Mouse (Mus musculus) forebrain, embryonic 14.5 days (tissue): Measurements from ENCODE around the gene Myl12a. TPM values are rescaled to one million over a fixed set of nuclear protein-coding genes. Genes with fewer than 3 reads are reported as not detected.

Experiments used
- ATAC-seq: fragments of 200-750 bp; cut with Nextera tagmentation; 2 replicates; pipeline ENCODE4 v1.8.0; 2017; ENCODE audit warnings: mild to moderate bottlenecking, moderate library complexity
- DNase-seq: peaks from one replicate; pipeline ENCODE4 v3.0.0-alpha.2; 2015; ENCODE audit warnings: low spot score
- H3K27ac ChIP-seq: fragments of 300-500 bp; sonication (generic); 2 replicates; pipeline ENCODE4 v1.5.1; 2014; ENCODE audit warnings: low read depth, mild to moderate bottlenecking, control low read depth, low read length, moderate library complexity
- H3K27me3 ChIP-seq: fragments of 300-500 bp; sonication (generic); replicated peaks from 2 replicates; pipeline ENCODE4 v1.6.1; 2014; ENCODE audit warnings: low read length, control low read depth, mixed read lengths; ENCODE audit not compliant: control insufficient read depth, insufficient read depth
- H3K36me3 ChIP-seq: fragments of 300-500 bp; sonication (generic); 2 replicates; pipeline ENCODE4 v1.6.1; 2014; ENCODE audit warnings: low read length, control low read depth; ENCODE audit not compliant: control insufficient read depth, insufficient read depth
- H3K4me1 ChIP-seq: fragments of 300-500 bp; sonication (generic); 2 replicates; pipeline ENCODE4 v1.6.1; 2014; ENCODE audit warnings: antibody characterized with exemption, low read length, control low read depth; ENCODE audit not compliant: control insufficient read depth, insufficient read depth
- H3K4me2 ChIP-seq: fragments of 300-500 bp; sonication (generic); 2 replicates; pipeline ENCODE4 v1.6.1; 2014; ENCODE audit warnings: mild to moderate bottlenecking, control low read depth, low read length
- H3K4me3 ChIP-seq: fragments of 300-500 bp; sonication (generic); 2 replicates; pipeline ENCODE4 v1.5.1; 2014; ENCODE audit warnings: low read depth, low read length, control low read depth
- H3K9ac ChIP-seq: fragments of 300-500 bp; sonication (generic); 2 replicates; pipeline ENCODE4 v1.6.1; 2014; ENCODE audit warnings: mild to moderate bottlenecking, low read length, control low read depth, moderate library complexity
- H3K9me3 ChIP-seq: fragments of 300-500 bp; sonication (generic); replicated peaks from 2 replicates; pipeline ENCODE4 v1.6.1; 2016; ENCODE audit warnings: low read length, control low read depth, mixed read lengths; ENCODE audit not compliant: control insufficient read depth
- WGBS: fragments of 180-500 bp; shearing (Covaris S2); extraction: QIAGEN DNeasy Blood & Tissue Kit; methylation state at CpG from one replicate; pipeline ENCODE4 v1.1.7; 2014; 5-methylcytosine and 5-hydroxymethylcytosine counted together
- polyA plus RNA-seq: library from polyadenylated mRNA; unstranded; fragments of >200 nt; fragmentation: Nextera tagmentation; extraction: Ambion mirVana; gene quantifications from 2 replicates; pipeline ENCODE4 v1.2.1, GENCODE M21; 2014

Myl12a gene
- polyA plus RNA-seq, 1 experiment from 2014 or later: 158 TPM

DNA sequence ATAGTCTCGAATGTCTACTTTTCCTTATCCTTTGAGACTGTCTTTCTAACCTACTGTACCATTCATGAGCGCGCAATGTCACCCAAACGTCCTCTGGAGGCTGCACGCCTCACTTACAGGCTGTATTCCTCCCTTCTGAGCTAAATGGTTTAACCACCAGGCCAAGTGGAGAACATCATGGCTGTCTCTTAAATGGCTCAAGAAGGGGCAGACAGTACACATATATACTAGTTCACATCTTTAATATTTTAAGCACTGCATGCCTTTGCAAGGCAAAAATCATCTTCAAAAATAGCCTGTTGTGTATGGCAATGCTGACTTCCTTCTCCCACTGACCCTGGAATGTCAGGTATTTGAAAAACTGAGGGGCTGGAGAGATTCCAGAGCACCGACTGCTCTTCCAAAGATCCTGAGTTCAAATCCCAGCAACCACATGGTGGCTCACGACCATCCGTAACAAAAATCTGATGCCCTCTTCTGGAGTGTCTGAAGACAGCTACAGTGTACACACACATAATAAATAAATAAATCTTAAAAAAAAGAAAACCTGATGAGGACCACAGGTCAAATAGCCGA, 4.2 kb downstream of the Myl12a start:
- Histone ChIP-seq H3K9me3 (no peaks in the 10 kb centered on the region), H3K4me1 (0 out of 2 replicates have a peak, but pooled peaks cover 3% of the 10 kb centered on the region), H3K9ac (no peak overlapping the region), H3K27me3 (no peaks in the 10 kb centered on the region), H3K4me3 (no peak overlapping the region), H3K27ac (no peak overlapping the region), H3K4me2 (no peak overlapping the region), H3K36me3 (peaks cover 17% of the 10 kb centered on the region)
- no peak for ATAC-seq
- WGBS: 87% methylated on average over 9 of the region's 9 CpGs
- DNase-seq: no peak

DNA sequence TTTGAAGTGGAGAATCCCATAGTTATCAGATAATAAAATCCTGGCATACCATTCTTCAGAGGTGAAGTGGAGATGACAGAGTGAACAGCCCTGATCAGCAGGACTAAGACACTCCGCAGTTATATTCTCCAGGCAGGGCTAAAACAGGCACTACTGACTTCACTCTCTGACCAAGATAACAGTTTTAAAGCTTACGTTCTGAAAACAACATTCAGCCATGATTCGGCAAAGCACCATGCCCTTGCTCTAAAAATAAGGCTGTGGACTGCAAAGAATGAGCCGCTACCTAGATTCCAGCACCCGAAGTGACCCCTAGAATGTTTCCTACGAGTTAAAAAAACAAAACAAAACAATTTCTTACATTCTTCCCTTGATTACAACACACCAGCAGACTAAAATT, 4.8 kb downstream of the Myl12a start:
- H3K4me1 ChIP-seq: 0 out of 2 replicates have a peak, but pooled peaks cover 3% of the 10 kb centered on the region
- no peak overlapping the region for H3K9ac ChIP-seq
- H3K4me2 ChIP-seq: no peak overlapping the region
- H3K36me3 ChIP-seq: peaks cover 17% of the 10 kb centered on the region
- WGBS: 89% methylated on average over 6 of the region's 6 CpGs
- ATAC-seq (no peak), DNase-seq (no peak)
- H3K27me3 ChIP-seq: no peaks in the 10 kb centered on the region
- H3K9me3 ChIP-seq: no peaks in the 10 kb centered on the region
- no peak overlapping the region for H3K4me3 ChIP-seq
- no peak overlapping the region for H3K27ac ChIP-seq

- no peak overlapping the region for H3K9ac ChIP-seq
- peaks cover 17% of the 10 kb centered on the region for H3K36me3 ChIP-seq
- H3K27ac ChIP-seq: no peak overlapping the region
- ATAC-seq: no peak
- H3K9me3 ChIP-seq: no peaks in the 10 kb centered on the region
- no peak overlapping the region for H3K4me3 ChIP-seq
- H3K4me2 ChIP-seq: no peak overlapping the region
- no peaks in the 10 kb centered on the region for H3K27me3 ChIP-seq
- H3K4me1 ChIP-seq: peaks cover 5% of the 10 kb centered on the region; the same call in 1 of the 2 replicates
- no peak for DNase-seq
- 94% methylated on average over 6 of the region's 6 CpGs for WGBS
Measured at GRCm38 (mm10) chr17:70995551-70995950, 7.1 kb downstream of the Myl12a start.

DNA sequence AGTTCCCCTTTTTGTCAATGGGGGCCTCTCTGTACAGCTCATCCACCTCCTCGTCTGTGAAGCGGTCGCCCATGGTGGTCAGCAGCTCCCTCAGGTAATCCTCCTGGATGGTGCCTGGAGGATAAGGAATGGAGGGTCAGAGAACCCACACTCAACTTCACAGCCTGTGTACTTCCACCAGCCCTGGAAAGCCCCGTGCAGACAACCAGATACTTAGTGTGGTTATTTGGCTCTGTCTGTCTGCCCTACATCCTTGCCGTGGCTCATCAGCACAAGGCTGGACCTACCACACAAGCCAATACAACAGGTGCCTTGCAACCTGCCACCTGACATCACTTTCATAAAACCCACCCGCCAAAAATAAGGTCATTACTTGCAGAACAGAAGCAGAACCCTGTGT, 8.0 kb downstream of the Myl12a start:
- 83% methylated on average over 6 of the region's 6 CpGs for WGBS
- Histone ChIP-seq H3K4me2 (no peak overlapping the region), H3K9me3 (no peaks in the 10 kb centered on the region), H3K4me1 (peaks cover 5% of the 10 kb centered on the region; the same call in 1 of the 2 replicates), H3K27me3 (no peaks in the 10 kb centered on the region), H3K9ac (no peak overlapping the region), H3K36me3 (peaks cover 17% of the 10 kb centered on the region), H3K27ac (no peak overlapping the region), H3K4me3 (no peak overlapping the region)
- ATAC-seq (no peak), DNase-seq (no peak)

DNA sequence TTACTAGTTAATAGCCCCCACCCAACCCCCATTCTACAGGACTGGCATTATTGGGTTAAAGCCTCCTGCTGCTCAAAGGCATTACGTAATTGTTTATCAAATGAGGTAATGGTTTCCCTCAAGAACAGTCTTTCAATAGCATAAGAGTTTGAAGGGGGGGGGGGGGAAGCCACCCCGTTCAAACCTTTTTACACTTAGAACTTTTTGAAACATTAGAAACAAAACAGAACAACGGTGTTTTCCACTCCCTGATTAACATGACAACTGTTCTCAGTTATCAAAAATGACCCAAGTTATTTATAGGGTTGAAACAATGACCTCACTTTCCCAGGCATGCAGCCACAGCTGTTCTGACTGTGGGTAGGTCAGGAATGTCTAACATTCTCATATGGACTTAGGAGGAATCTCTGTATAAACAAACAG, 9.3 kb downstream of the Myl12a start:
- no peaks in the 10 kb centered on the region for H3K27me3 ChIP-seq
- DNase-seq (peak; percentile 70), ATAC-seq (no peak; the same call in 1 of the 2 replicates)
- no peak overlapping the region for H3K27ac ChIP-seq
- no peaks in the 10 kb centered on the region for H3K9me3 ChIP-seq
- H3K36me3 ChIP-seq: peaks cover 19% of the 10 kb centered on the region
- peaks cover 14% of the 10 kb centered on the region; the same call in 1 of the 2 replicates for H3K4me1 ChIP-seq
- 4% methylated on average over 3 of the region's 3 CpGs for WGBS
- H3K9ac ChIP-seq: no peak overlapping the region
- no peak overlapping the region for H3K4me2 ChIP-seq
- H3K4me3 ChIP-seq: no peak overlapping the region

- ATAC-seq: no peak
- H3K36me3 ChIP-seq: peaks cover 21% of the 10 kb centered on the region
- H3K4me2 ChIP-seq: no peak overlapping the region
- peaks cover 14% of the 10 kb centered on the region; the same call in 1 of the 2 replicates for H3K4me1 ChIP-seq
- H3K9ac ChIP-seq: no peak overlapping the region
- 68% methylated on average over 9 of the region's 9 CpGs for WGBS
- H3K27ac ChIP-seq: no peak overlapping the region; the same call in 1 of the 2 replicates
- H3K27me3 ChIP-seq: no peaks in the 10 kb centered on the region
- no peak overlapping the region for H3K4me3 ChIP-seq
- no peaks in the 10 kb centered on the region for H3K9me3 ChIP-seq
- no peak for DNase-seq
Measured at GRCm38 (mm10) chr17:70992662-70993061, 10.0 kb downstream of the Myl12a start.

DNA sequence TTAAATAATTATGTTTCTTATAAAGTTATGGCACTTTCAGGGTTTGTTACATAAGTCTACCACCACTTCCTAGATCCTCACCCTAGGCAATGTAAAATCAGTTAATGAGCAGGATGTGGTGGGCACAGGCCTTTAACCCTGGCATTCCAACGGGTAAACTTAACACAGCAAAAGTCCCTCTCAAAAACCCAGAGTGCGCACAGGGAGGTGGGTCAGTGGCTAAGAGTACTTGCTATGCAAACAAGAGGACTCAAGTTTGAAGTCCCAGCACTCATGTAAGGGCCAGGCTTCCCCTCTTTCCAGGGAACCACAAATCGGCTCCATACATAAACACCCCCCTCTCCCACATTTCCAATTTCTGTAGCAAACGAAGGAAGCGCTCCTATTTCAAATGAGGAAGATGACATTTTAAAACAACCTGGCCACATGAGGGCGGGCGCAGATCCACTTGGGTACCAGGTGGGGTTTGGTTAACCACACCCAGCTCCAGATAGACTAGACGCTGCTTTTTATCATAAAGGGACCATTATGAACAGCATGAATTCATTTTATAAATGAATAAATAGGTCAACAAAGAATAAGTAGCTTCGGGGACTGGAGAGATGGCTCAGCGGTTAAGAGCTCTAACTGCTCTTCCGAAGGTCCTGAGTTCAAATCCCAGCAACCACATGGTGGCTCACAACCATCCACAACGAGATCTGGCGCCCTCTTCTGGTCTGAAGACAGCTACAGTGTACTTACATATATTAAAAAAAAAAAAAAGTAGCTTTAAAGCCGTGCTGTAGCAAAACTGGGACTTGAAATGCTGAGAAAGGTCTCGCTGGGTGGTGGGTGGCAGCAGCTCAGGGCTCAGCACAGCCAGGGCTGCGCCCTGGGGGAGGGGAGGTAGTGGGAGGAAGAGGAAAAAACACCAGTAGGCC, 10.7 kb downstream of the Myl12a start:
- H3K27me3 ChIP-seq: no peaks in the 10 kb centered on the region
- peaks cover 26% of the 10 kb centered on the region for H3K36me3 ChIP-seq
- WGBS: 87% methylated on average over 16 of the region's 16 CpGs
- no peaks in the 10 kb centered on the region for H3K9me3 ChIP-seq
- no peak overlapping the region for H3K4me3 ChIP-seq
- DNase-seq (no peak), ATAC-seq (no peak)
- H3K9ac ChIP-seq: no peak overlapping the region
- no peak overlapping the region for H3K27ac ChIP-seq
- H3K4me1 ChIP-seq: peaks cover 14% of the 10 kb centered on the region; the same call in 1 of the 2 replicates
- no peak overlapping the region for H3K4me2 ChIP-seq

DNA sequence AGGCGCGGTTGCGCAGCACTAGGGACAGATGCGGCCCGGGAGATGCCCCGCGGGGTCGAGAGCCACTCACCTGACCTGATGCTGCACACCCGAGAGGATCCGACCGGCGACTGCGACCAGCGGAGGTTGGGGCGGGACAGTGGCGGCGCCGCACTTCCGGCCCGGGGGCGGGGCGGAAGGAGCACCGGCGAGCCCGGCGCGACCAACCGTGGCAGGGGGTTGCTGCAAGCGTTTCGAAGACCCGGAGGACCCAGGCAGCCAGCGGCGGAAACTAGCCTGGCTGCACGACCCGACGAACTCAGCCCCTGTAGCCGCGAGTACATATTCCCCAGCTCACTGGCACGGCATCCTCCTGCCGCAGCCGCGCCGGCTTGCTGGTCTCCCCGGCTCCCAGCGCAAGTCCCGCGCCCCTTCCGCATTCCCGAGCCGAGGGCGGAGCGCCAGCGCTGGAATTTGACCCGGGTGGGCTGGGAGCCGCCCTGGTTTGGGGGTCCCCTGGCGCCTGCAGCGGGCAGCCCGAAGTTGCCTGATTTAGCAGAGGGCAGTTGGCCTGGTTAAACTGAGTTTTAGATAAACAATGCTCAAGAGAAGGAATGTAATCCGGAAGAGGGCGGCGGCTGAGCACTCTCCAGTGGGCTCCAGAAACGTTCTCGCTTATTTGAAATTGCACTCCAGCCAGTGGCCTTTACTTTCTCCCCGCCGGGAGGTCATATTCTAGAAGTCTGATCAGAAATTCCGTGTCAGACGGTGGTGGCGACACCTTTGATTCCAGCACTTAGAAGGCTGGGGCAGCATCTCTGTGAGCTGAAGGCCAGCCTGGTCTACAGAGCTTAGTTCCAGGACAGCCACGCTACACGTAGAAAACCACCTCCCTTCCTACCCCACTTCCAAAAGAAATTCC, 12.0 kb downstream of the Myl12a start:
- Histone ChIP-seq H3K4me3 (peak overlapping the region; percentile 94), H3K4me1 (peaks cover 14% of the 10 kb centered on the region; the same call in 1 of the 2 replicates), H3K36me3 (peaks cover 23% of the 10 kb centered on the region), H3K27me3 (no peaks in the 10 kb centered on the region), H3K27ac (peak overlapping the region; percentile 94), H3K9me3 (no peaks in the 10 kb centered on the region), H3K4me2 (peak overlapping the region; percentile 84), H3K9ac (peak overlapping the region; percentile 94)
- peak; percentile 95 for ATAC-seq
- WGBS: 1% methylated on average over 59 of the region's 70 CpGs
- peak; percentile 81 for DNase-seq
